Mouse (Mus musculus): ENCODE results near the gene Ppt2. TPM values are rescaled to one million over a fixed set of nuclear protein-coding genes. Genes with fewer than 3 reads are reported as not detected.

The Ppt2 gene
- 38.7 and 40.9 TPM in 2 replicates for polyA plus RNA-seq (2012; rRNA removed)

DNA sequence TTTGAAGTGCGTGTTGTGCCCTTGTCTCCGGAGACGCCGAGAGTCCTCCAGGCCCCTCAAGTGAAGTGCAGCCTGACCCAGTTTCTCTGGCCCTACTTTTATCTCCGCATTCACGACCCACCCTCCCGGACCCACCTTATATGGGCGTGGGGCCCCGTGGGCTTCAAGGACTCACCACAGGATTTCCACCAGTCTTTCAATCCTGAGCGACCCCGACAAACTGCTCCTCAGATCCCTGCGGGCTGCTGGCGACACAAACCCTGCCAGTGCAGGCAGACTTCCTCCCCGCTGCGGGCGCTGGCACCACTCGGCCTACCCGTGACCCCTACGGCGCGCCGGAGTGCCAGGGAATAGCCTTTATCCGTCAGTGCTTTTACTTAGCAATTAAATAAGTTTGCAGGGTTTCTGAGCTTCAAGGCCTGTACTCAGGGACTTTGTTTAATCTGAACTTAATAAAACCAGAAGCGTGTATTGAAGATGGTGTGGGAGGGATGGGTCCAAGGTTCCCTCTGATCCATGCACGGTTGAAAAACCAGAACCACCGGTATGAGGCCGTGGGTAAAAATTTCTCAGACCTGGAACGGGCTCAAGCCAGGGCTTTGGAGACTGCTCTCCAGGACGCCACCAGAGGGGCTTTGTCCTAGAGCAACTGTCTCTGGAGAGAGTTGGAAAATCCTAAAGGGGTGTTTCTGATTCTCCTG lies at the start of gene Ppt2:
TSS of gene Ppt2 (minus strand) at position 568 of the 701 bp plus-strand sequence.
- WGBS: 3% methylated on average over 29 of the region's 29 CpGs
- TF ChIP-seq CTCF (IDR thresholded peaks at IDR 0.05; ENCODE audit: insufficient read depth, low read length) (no peak), POLR2A (IDR thresholded peaks at IDR 0.05; ENCODE audit: borderline replicate concordance, extremely low read depth, low read depth, low read length) (no peak)
- peak within 1 kb of the TSS; percentile 83 for H3K4me3 ChIP-seq (replicated peaks; ENCODE audit: extremely low read depth, low read depth, low read length)
- DNase-seq: no peak
- peaks cover 15% of the 10 kb centered on the region for H3K4me1 ChIP-seq (ENCODE audit: control insufficient read depth, insufficient read depth, low read length)

- peaks cover 18% of the 10 kb centered on the region for H3K4me1 ChIP-seq (ENCODE audit: control insufficient read depth, insufficient read depth, low read length)
- 73% methylated on average over 12 of the region's 12 CpGs for WGBS
- TF ChIP-seq POLR2A (IDR thresholded peaks at IDR 0.05; ENCODE audit: borderline replicate concordance, extremely low read depth, low read depth, low read length) (no peak), CTCF (IDR thresholded peaks at IDR 0.05; ENCODE audit: insufficient read depth, low read length) (no peak)
- no peak for DNase-seq
- H3K4me3 ChIP-seq (replicated peaks; ENCODE audit: extremely low read depth, low read depth, low read length): no peak overlapping the region
Observed at GRCm38 (mm10) chr17:34676671-34677070, 48.4 kb upstream of the Ppt2 start.

DNA sequence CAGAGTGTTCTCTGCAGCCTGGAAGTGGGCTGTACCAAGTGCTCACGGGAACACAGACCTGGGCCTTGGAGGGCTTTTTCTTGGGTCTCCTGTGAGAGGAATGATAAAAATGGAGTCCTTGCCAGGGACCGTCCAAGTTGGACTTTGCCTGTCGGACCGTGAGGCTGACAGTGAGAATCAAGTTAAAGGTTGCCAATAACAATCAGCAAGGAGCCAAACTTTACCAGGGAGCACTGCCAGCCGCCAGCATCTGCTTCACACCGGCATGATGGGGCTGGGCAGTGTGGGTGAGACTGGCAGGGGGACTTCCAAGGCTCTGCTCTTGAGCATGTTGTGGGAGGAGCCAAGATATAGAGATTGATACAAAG lies 47.8 kb upstream of the Ppt2 start:
- TF ChIP-seq POLR2A (IDR thresholded peaks at IDR 0.05; ENCODE audit: borderline replicate concordance, extremely low read depth, low read depth, low read length) (no peak), CTCF (IDR thresholded peaks at IDR 0.05; ENCODE audit: insufficient read depth, low read length) (no peak)
- Histone ChIP-seq H3K4me3 (replicated peaks; ENCODE audit: extremely low read depth, low read depth, low read length) (no peak overlapping the region), H3K4me1 (ENCODE audit: control insufficient read depth, insufficient read depth, low read length) (peaks cover 18% of the 10 kb centered on the region)
- 52% methylated on average over 6 of the region's 6 CpGs for WGBS
- DNase-seq: no peak

DNA sequence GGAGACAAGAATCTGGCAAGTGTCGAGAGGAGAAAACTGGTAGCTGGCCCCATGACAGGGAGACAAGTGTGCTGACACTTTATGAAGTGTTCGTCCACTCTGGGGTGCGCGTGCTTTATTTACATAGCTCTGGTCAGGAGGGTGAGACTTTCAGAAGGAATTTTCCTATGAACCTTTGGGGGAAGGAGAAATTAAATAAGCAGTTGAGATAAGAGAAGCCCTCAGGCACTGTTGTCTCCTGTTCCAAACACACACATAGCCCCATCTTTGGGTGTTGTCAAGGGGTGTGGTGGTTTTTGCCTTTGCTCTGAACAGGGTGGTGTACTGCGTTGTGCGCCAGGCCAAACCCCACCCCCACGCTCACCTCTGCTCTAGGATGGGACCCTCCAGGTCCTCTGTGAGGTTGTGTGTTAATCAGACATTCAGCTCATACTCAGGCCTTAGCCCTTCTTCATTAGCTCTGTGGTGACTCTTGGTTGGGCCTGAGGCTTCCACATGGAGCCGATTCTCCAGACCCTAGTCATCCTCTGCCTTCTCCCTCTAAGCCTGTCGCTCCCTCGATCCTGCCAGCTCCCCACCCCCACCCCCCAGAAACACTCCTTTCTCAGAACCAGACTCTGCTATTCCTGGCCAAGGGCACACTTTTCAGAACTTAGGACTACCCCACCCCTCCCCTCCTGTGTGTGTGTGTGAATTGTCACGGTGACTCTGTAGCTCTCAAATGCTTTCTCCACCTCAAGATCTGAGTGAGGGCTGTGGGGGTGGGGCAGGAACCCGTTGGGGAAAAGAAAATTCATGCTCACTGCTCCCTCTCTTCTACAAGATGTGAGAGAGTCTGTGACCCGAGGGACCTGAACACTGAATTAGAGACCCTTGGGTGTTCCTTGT lies 47.1 kb upstream of the Ppt2 start:
- TF ChIP-seq POLR2A (IDR thresholded peaks at IDR 0.05; ENCODE audit: borderline replicate concordance, extremely low read depth, low read depth, low read length) (no peak), CTCF (IDR thresholded peaks at IDR 0.05; ENCODE audit: insufficient read depth, low read length) (no peak)
- peak; percentile 33 for DNase-seq
- 47% methylated on average over 13 of the region's 13 CpGs for WGBS
- peaks cover 17% of the 10 kb centered on the region for H3K4me1 ChIP-seq (ENCODE audit: control insufficient read depth, insufficient read depth, low read length)
- no peak overlapping the region for H3K4me3 ChIP-seq (replicated peaks; ENCODE audit: extremely low read depth, low read depth, low read length)

DNA sequence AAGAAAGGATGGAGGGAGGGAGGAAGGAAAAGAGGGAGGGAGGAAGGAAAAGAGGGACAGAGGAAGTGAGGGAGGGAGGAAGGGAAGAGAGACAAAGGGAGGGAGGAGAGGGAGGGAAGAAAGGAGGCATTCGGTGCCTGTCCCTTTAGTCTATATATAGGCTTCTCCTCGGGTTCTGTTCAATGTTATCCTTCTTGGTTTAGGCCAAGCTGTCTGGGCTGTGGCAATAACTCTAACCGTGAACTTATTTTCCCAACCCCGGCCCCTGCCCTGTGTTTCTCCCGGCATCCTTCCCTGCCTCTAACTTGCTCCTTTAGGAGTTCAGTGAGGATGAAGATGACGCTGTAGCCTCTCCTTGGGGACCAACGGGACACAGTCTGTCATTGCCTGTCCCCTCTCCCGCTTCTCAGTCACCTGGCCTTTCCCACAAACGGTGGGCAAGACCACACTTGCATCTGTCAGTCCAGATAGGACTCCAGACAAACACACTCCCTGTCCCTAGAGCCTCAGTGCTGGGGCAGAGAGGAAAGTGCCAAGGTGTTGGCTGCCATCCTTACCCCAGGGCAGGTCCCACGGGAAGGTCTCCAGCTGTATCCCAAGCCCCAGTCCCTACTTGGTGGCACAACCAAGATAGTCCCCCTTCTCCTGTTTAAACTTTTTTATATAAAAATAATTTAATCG lies 46.4 kb upstream of the Ppt2 start:
- Histone ChIP-seq H3K4me3 (replicated peaks; ENCODE audit: extremely low read depth, low read depth, low read length) (no peak overlapping the region), H3K4me1 (ENCODE audit: control insufficient read depth, insufficient read depth, low read length) (peaks cover 17% of the 10 kb centered on the region)
- TF ChIP-seq POLR2A (IDR thresholded peaks at IDR 0.05; ENCODE audit: borderline replicate concordance, extremely low read depth, low read depth, low read length) (no peak), CTCF (IDR thresholded peaks at IDR 0.05; ENCODE audit: insufficient read depth, low read length) (no peak)
- WGBS: 48% methylated on average over 11 of the region's 11 CpGs
- DNase-seq: peak; percentile 46

DNA sequence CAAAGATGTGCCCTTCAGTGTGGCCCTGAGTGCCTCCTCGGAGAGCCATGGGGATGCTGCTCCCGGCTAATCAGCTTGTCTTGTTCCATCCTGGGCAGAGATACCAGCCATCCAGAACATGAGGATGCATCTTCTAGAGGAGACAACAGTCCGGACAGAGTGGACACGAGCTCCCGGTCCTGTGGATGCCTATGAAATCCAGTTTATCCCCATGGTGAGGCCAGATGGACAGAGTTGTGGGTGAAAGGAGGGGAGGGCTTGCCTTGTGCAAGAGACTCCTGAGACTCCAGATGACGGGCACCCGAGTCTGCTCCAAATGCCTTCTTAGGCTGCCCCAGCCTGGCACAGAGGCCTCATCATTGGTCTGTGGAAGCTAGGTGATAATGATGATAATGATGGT lies 44.8 kb upstream of the Ppt2 start:
- TF ChIP-seq CTCF (IDR thresholded peaks at IDR 0.05; ENCODE audit: insufficient read depth, low read length): no peak
- no peak for TF ChIP-seq POLR2A (IDR thresholded peaks at IDR 0.05; ENCODE audit: borderline replicate concordance, extremely low read depth, low read depth, low read length)
- Histone ChIP-seq H3K4me3 (replicated peaks; ENCODE audit: extremely low read depth, low read depth, low read length) (no peak overlapping the region), H3K4me1 (ENCODE audit: control insufficient read depth, insufficient read depth, low read length) (peaks cover 17% of the 10 kb centered on the region)
- 85% methylated on average over 7 of the region's 7 CpGs for WGBS
- DNase-seq: no peak

DNA sequence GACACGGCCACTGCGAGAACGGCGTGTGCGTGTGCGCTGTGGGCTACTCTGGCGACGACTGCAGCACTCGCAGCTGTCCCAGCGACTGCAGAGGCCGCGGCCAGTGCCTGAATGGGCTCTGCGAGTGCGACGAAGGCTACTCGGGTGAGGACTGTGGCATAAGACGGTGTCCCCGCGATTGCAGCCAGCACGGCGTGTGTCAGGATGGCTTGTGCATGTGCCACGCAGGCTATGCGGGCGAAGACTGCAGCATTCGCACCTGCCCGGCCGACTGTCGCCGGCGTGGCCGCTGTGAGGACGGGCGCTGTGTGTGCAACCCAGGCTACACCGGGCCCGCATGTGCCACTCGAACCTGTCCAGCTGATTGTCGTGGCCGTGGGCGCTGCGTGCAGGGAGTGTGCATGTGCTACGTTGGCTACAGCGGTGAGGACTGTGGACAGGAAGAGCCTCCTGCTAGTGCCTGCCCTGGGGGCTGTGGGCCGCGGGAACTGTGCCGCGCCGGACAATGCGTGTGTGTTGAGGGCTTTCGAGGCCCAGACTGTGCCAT lies 44.0 kb upstream of the Ppt2 start:
- Histone ChIP-seq H3K4me1 (ENCODE audit: control insufficient read depth, insufficient read depth, low read length) (peaks cover 17% of the 10 kb centered on the region), H3K4me3 (replicated peaks; ENCODE audit: extremely low read depth, low read depth, low read length) (no peak overlapping the region)
- DNase-seq: no peak
- TF ChIP-seq CTCF (IDR thresholded peaks at IDR 0.05; ENCODE audit: insufficient read depth, low read length): no peak
- no peak for TF ChIP-seq POLR2A (IDR thresholded peaks at IDR 0.05; ENCODE audit: borderline replicate concordance, extremely low read depth, low read depth, low read length)
- WGBS: 41% methylated on average over 49 of the region's 49 CpGs

- WGBS: 32% methylated on average over 93 of the region's 93 CpGs
Observed at GRCm38 (mm10) chr17:34671151-34672066, 43.1 kb upstream of the Ppt2 start.

More at GRCm38 (mm10) chr17:34671151-34672066, 43.1 kb upstream of the Ppt2 start:
- Histone ChIP-seq H3K4me1 (ENCODE audit: control insufficient read depth, insufficient read depth, low read length) (peaks cover 17% of the 10 kb centered on the region), H3K4me3 (replicated peaks; ENCODE audit: extremely low read depth, low read depth, low read length) (peak overlapping the region; percentile 12)
- DNase-seq: no peak
- TF ChIP-seq POLR2A (IDR thresholded peaks at IDR 0.05; ENCODE audit: borderline replicate concordance, extremely low read depth, low read depth, low read length) (no peak), CTCF (IDR thresholded peaks at IDR 0.05; ENCODE audit: insufficient read depth, low read length) (no peak)
